8 mouse cellular contexts compared by ENCODE assay signal in genomic region chrX:134307534-134308274, GRCm38 (mm10). TPM values are rescaled to one million over a fixed set of nuclear protein-coding genes. Genes with fewer than 3 reads are reported as not detected.
DNase-seq lines count a peak whose midpoint lies in the region; ATAC-seq lines count a peak whose summit lies in the region.

Cenpi (plus strand) TSS chrX:134308084.

- peak within 1 kb of the TSS; percentile 50; the same call in 1 of the 2 replicates for H3K27ac ChIP-seq in hindbrain, embryonic 15.5 days (replicated peaks)

- no peaks in the 10 kb centered on the region for H3K9me3 ChIP-seq in hindbrain, embryonic 15.5 days

- peak; percentile 97 for ATAC-seq in hindbrain, embryonic 15.5 days (ENCODE audit: low FRiP score, low read depth)

- no peaks in the 10 kb centered on the region for H3K27me3 ChIP-seq in hindbrain, embryonic 15.5 days

- WGBS in hindbrain, embryonic 15.5 days: 22% methylated on average over 36 of the region's 36 CpGs

- DNase-seq in R1 (ENCODE audit: low read depth, low spot score): peak; percentile 89
- peak; percentile 83 to 89 for DNase-seq in cerebellum, postnatal 25 days
- DNase-seq in frontal cortex, postnatal 25 days (ENCODE audit: low spot score in 2 of 2): peak; percentile 64 to 72
- DNase-seq in left cerebral cortex, adult 11 months (ENCODE audit: low spot score): peak; percentile 80
- peak; percentile 91 to 93 for DNase-seq in lung, postnatal 4 days
- DNase-seq in retina, postnatal 7 days (ENCODE audit: low read depth, low spot score): peak; percentile 75
- DNase-seq in urinary bladder, adult 2 months (ENCODE audit: low spot score): peak; percentile 59

- peak within 1 kb of the TSS; percentile 61 for H3K4me2 ChIP-seq in hindbrain, embryonic 15.5 days

- H3K36me3 ChIP-seq in hindbrain, embryonic 15.5 days: no peaks in the 10 kb centered on the region

- H3K4me1 ChIP-seq in hindbrain, embryonic 15.5 days (replicated peaks): 0 out of 2 replicates have a peak, but pooled peaks cover 6% of the 10 kb centered on the region

- H3K9ac ChIP-seq in hindbrain, embryonic 15.5 days: peak within 1 kb of the TSS; percentile 37

- H3K4me3 ChIP-seq in hindbrain, embryonic 15.5 days: peak within 1 kb of the TSS; percentile 43

RNA-seq across cellular contexts. Expression of gene Cenpi, which starts in this region (rescaled TPM):
- polyA plus RNA-seq in hindbrain, embryonic 15.5 days (2015; fragmentation: Nextera tagmentation; extraction: Ambion mirVana): 6.3 and 8.6 TPM in 2 replicates
- 0.87 and 0.93 TPM in 2 replicates for polyA plus RNA-seq in urinary bladder, adult 2 months (2012; rRNA removed)

Comparison
In these comparisons a context has a peak if more than half of its experiments do, and no peak if none do; other contexts are left out.
1. Peak in every context shown above with its lines: DNase-seq, ATAC-seq, H3K4me3 ChIP-seq and H3K27ac ChIP-seq.
2. Peak in DNase-seq in urinary bladder, adult 2 months; RNA of the gene not detected or under 1 TPM.